Mouse (Mus musculus) G1E (cell line): ENCODE results near the gene Myo10.

Experiments
- CTCF ChIP-seq: IDR thresholded peaks from 2 replicates; pipeline ENCODE4 v1.5.1; 2012; ENCODE audit warnings: low read depth, low read length, inconsistent platforms, mixed read lengths
- GATA1 ChIP-seq: IDR thresholded peaks from 2 replicates; pipeline ENCODE4 v1.6.1; 2012; ENCODE audit warnings: borderline replicate concordance, low read length, inconsistent platforms, mixed read lengths
- TAL1 ChIP-seq: conservative IDR thresholded peaks from 2 replicates; pipeline ENCODE4 v1.6.1; 2012; ENCODE audit warnings: low read depth, low read length, inconsistent platforms, mixed read lengths

GRCm38 (mm10) chr15:25706874-25707554 is 84.7 kb downstream of the Myo10 start:
- TF ChIP-seq CTCF (no peak), TAL1 (no peak), GATA1 (no peak)
